ENCODE assay signal across 9 mouse cellular contexts in genomic region chr7:16129846-16130691, GRCm38 (mm10). TPM values are rescaled to one million over a fixed set of nuclear protein-coding genes. Genes with fewer than 3 reads are reported as not detected.
DNase-seq lines count a peak whose midpoint lies in the region; ATAC-seq and TF ChIP-seq lines count a peak whose summit lies in the region.
"Had no signal": no experiment of that assay in that cellular context is flagged by ENCODE, and none has a peak within 500 bp of the region (broad histone marks: within the 10 kb centered on the region; RNA-seq: fewer than 3 reads in every experiment).

No protein-coding gene starts in this region.

- no peaks in the 10 kb centered on the region for H3K9me3 ChIP-seq in lung, embryonic 14.5 days (ENCODE audit: low read depth, low read length)
- no peaks in the 10 kb centered on the region for H3K9me3 ChIP-seq in forebrain, postnatal 0 days (ENCODE audit: low read length)
- no peaks in the 10 kb centered on the region for H3K9me3 ChIP-seq in midbrain, embryonic 14.5 days (ENCODE audit: control insufficient read depth, low read length)

- under 1% methylated on average over 35 of the region's 38 CpGs for WGBS in lung, embryonic 14.5 days
- 4% methylated on average over 31 of the region's 38 CpGs for whole genome bisulfite sequencing in forebrain, postnatal 0 days
- WGBS in midbrain, embryonic 14.5 days: under 1% methylated on average over 38 of the region's 38 CpGs

- H3K4me3 ChIP-seq in lung, embryonic 14.5 days (ENCODE audit: low read depth, low read length): peak overlapping the region; percentile 50
- peak overlapping the region; percentile 61 for H3K4me3 ChIP-seq in forebrain, postnatal 0 days (ENCODE audit: low read depth, low read length)
- peak overlapping the region; percentile 58 for H3K4me3 ChIP-seq in midbrain, embryonic 14.5 days (replicated peaks; ENCODE audit: low read depth, low read length)
- H3K4me3 ChIP-seq: erythroblast, embryonic 14.5 days had no signal

- H3K27ac ChIP-seq in lung, embryonic 14.5 days (ENCODE audit: low read depth): peak overlapping the region; percentile 52; the same call in 1 of the 2 replicates
- peak overlapping the region; percentile 62 for H3K27ac ChIP-seq in forebrain, postnatal 0 days (ENCODE audit: low read depth, low read length)
- H3K27ac ChIP-seq in midbrain, embryonic 14.5 days (replicated peaks; ENCODE audit: low read depth, low read length): peak overlapping the region; percentile 78

- no peaks in the 10 kb centered on the region for H3K27me3 ChIP-seq in lung, embryonic 14.5 days (ENCODE audit: insufficient read depth, low read length)
- no peaks in the 10 kb centered on the region for H3K27me3 ChIP-seq in forebrain, postnatal 0 days (ENCODE audit: insufficient read depth, low read length)
- H3K27me3 ChIP-seq in midbrain, embryonic 14.5 days (ENCODE audit: control insufficient read depth, insufficient read depth, low read length): no peaks in the 10 kb centered on the region

- DNase-seq in lung, embryonic 14.5 days: peak; percentile 66
- DNase-seq in lung, postnatal 25 days (ENCODE audit: low spot score): no peak
- peak; percentile 80 for DNase-seq in cerebellum, adult 9-10 months
- DNase-seq in forebrain, postnatal 0 days: peak; percentile 89
- peak; percentile 36 to 84 for DNase-seq in left cerebral cortex, postnatal 10 days (ENCODE audit: extremely low spot score in 1 of 2, low spot score in 2 of 2)
- DNase-seq in midbrain, embryonic 14.5 days: peak; percentile 90
- peak; percentile 75 for DNase-seq in yolk sac, embryonic 10.5 days (ENCODE audit: low spot score)
- no peak for DNase-seq in thymus, postnatal 36 days

- H3K36me3 ChIP-seq in lung, embryonic 14.5 days (ENCODE audit: insufficient read depth): no peaks in the 10 kb centered on the region
- H3K36me3 ChIP-seq in forebrain, postnatal 0 days (ENCODE audit: insufficient read depth): peaks cover 16% of the 10 kb centered on the region; the same call in 1 of the 2 replicates
- H3K36me3 ChIP-seq in midbrain, embryonic 14.5 days (ENCODE audit: control insufficient read depth, insufficient read depth, low read length): 0 out of 2 replicates have a peak, but pooled peaks cover 2% of the 10 kb centered on the region

- no peak for TF ChIP-seq CTCF in lung, embryonic 14.5 days (IDR thresholded peaks at IDR 0.05; ENCODE audit: low read depth)
- TF ChIP-seq CTCF in forebrain, postnatal 0 days (IDR thresholded peaks at IDR 0.05; ENCODE audit: low read depth): peak; percentile 41; the same call in 1 of the 2 replicates

- peak overlapping the region; percentile 53 for H3K9ac ChIP-seq in lung, embryonic 14.5 days
- peak overlapping the region; percentile 70 for H3K9ac ChIP-seq in forebrain, postnatal 0 days
- peak overlapping the region; percentile 74 for H3K9ac ChIP-seq in midbrain, embryonic 14.5 days (replicated peaks; ENCODE audit: low read length)

- H3K4me1 ChIP-seq in lung, embryonic 14.5 days (ENCODE audit: insufficient read depth): peaks cover 14% of the 10 kb centered on the region; the same call in 1 of the 2 replicates
- H3K4me1 ChIP-seq in forebrain, postnatal 0 days (ENCODE audit: insufficient read depth): peaks cover 20% of the 10 kb centered on the region
- peaks cover 46% of the 10 kb centered on the region for H3K4me1 ChIP-seq in midbrain, embryonic 14.5 days (ENCODE audit: control insufficient read depth, insufficient read depth, low read length)

- peak overlapping the region; percentile 79 for H3K4me2 ChIP-seq in lung, embryonic 14.5 days
- H3K4me2 ChIP-seq in forebrain, postnatal 0 days (ENCODE audit: low read depth): peak overlapping the region; percentile 76
- peak overlapping the region; percentile 73 for H3K4me2 ChIP-seq in midbrain, embryonic 14.5 days (ENCODE audit: low read length)

- intact Hi-C loops in left cerebral cortex, postnatal 10 days (cut with DNase I): no loop called here

- peak; percentile 79 for ATAC-seq in lung, embryonic 14.5 days (ENCODE audit: insufficient read depth)
- peak; percentile 80 for ATAC-seq in forebrain, postnatal 0 days
- peak; percentile 83 for ATAC-seq in midbrain, embryonic 14.5 days (ENCODE audit: low FRiP score, low TSS enrichment)

RNA-seq across cellular contexts. Expression of gene Slc8a2, which starts 0.4 kb away (rescaled TPM):
- polyA plus RNA-seq in lung, embryonic 14.5 days (2014; fragmentation: Nextera tagmentation; extraction: Ambion mirVana): 0.12 and 0.17 TPM in 2 replicates
- total RNA-seq in forebrain, postnatal 0 days (2014; rRNA removed): 52.4 and 55.8 TPM in 2 replicates
- polyA plus RNA-seq in forebrain, postnatal 0 days (2015; fragmentation: Nextera tagmentation; extraction: Ambion mirVana): 0.77 and 0.99 TPM in 2 replicates
- total RNA-seq in left cerebral cortex, postnatal 10 days (2021): 100 to 1,000 TPM; 285 to 298 TPM
- 1.1 and 1.2 TPM in 2 replicates for polyA plus RNA-seq in midbrain, embryonic 14.5 days (2014; fragmentation: Nextera tagmentation; extraction: Ambion mirVana)
- polyA plus RNA-seq: erythroblast, embryonic 14.5 days had no signal

RNA-seq across cellular contexts. Expression of gene Kptn, which starts 10.4 kb away (rescaled TPM):
- 26.6 and 26.7 TPM in 2 replicates for polyA plus RNA-seq in lung, embryonic 14.5 days (2014; fragmentation: Nextera tagmentation; extraction: Ambion mirVana)
- 47.4 and 53.7 TPM in 2 replicates for total RNA-seq in forebrain, postnatal 0 days (2014; rRNA removed)
- 27.4 and 37.2 TPM in 2 replicates for polyA plus RNA-seq in forebrain, postnatal 0 days (2015; fragmentation: Nextera tagmentation; extraction: Ambion mirVana)
- 10 to 100 TPM; 47.3 to 47.7 TPM for total RNA-seq in left cerebral cortex, postnatal 10 days (2021)
- polyA plus RNA-seq in midbrain, embryonic 14.5 days (2014; fragmentation: Nextera tagmentation; extraction: Ambion mirVana): 33.1 and 40.5 TPM in 2 replicates

RNA-seq across cellular contexts. Expression of gene Napa, which starts 31.8 kb away (rescaled TPM):
- polyA plus RNA-seq in lung, embryonic 14.5 days (2014; fragmentation: Nextera tagmentation; extraction: Ambion mirVana): 168 and 176 TPM in 2 replicates
- 159 and 270 TPM in 2 replicates for total RNA-seq in forebrain, postnatal 0 days (2014; rRNA removed)
- polyA plus RNA-seq in forebrain, postnatal 0 days (2015; fragmentation: Nextera tagmentation; extraction: Ambion mirVana): 211 and 222 TPM in 2 replicates
- total RNA-seq in left cerebral cortex, postnatal 10 days (2021): 100 to 1,000 TPM; 181 TPM
- 209 and 245 TPM in 2 replicates for polyA plus RNA-seq in midbrain, embryonic 14.5 days (2014; fragmentation: Nextera tagmentation; extraction: Ambion mirVana)

RNA-seq across cellular contexts. Expression of gene Meis3, which starts 44.8 kb away (rescaled TPM):
- polyA plus RNA-seq in lung, embryonic 14.5 days (2014; fragmentation: Nextera tagmentation; extraction: Ambion mirVana): 21.0 and 24.9 TPM in 2 replicates
- total RNA-seq in forebrain, postnatal 0 days (2014; rRNA removed): 98.6 and 100 TPM in 2 replicates
- polyA plus RNA-seq in forebrain, postnatal 0 days (2015; fragmentation: Nextera tagmentation; extraction: Ambion mirVana): 86.4 and 90.9 TPM in 2 replicates
- total RNA-seq in left cerebral cortex, postnatal 10 days (2021): 10 to 100 TPM; 42.4 to 46.4 TPM
- polyA plus RNA-seq in midbrain, embryonic 14.5 days (2014; fragmentation: Nextera tagmentation; extraction: Ambion mirVana): 137 and 151 TPM in 2 replicates

Comparison
In these comparisons a context has a peak if more than half of its experiments do, and no peak if none do; other contexts are left out.
1. DNase-seq: peak in lung, embryonic 14.5 days (single experiment), cerebellum, adult 9-10 months (single experiment), forebrain, postnatal 0 days (single experiment), left cerebral cortex, postnatal 10 days (2 of 2), midbrain, embryonic 14.5 days (single experiment) and yolk sac, embryonic 10.5 days (single experiment); none in lung, postnatal 25 days (single experiment) and thymus, postnatal 36 days (0 of 2).
2. Peak in every context shown above with its lines, with median percentiles within 50 percentile points of each other: ATAC-seq, H3K27ac ChIP-seq, H3K4me2 ChIP-seq, H3K4me3 ChIP-seq and H3K9ac ChIP-seq.